Mouse (Mus musculus): ENCODE measurements around the gene Rbm34. TPM values are rescaled to one million over a fixed set of nuclear protein-coding genes. Genes with fewer than 3 reads are reported as not detected.
A peak's percentile ranks its signal among the peaks of the same experiment; 100 is the strongest.

The Rbm34 gene
- polyA plus RNA-seq, 1 experiment from 2014 or later, result 23.9 TPM

GRCm38 (mm10) chr8:126907374-126907773 is 63.5 kb downstream of the Rbm34 start:
- peak; percentile 77 for ATAC-seq
- Histone ChIP-seq H3K9me3 (ENCODE audit: control insufficient read depth, low read length) (no peaks in the 10 kb centered on the region), H3K27ac (ENCODE audit: low read length) (no peak overlapping the region), H3K27me3 (replicated peaks; ENCODE audit: control insufficient read depth, insufficient read depth, low read length) (no peaks in the 10 kb centered on the region), H3K4me2 (ENCODE audit: low read length) (no peak overlapping the region), H3K9ac (replicated peaks; ENCODE audit: low read depth, low read length) (no peak overlapping the region), H3K4me3 (replicated peaks; ENCODE audit: low read length) (no peak overlapping the region), H3K36me3 (ENCODE audit: control insufficient read depth, insufficient read depth) (no peaks in the 10 kb centered on the region), H3K4me1 (replicated peaks; ENCODE audit: control insufficient read depth, insufficient read depth, low read length) (no peaks in the 10 kb centered on the region)
- WGBS, result 65% methylated on average over 3 of the region's 3 CpGs

- Histone ChIP-seq H3K4me1 (replicated peaks; ENCODE audit: control insufficient read depth, insufficient read depth, low read length) (no peaks in the 10 kb centered on the region), H3K4me3 (replicated peaks; ENCODE audit: low read length) (no peak overlapping the region), H3K9ac (replicated peaks; ENCODE audit: low read depth, low read length) (no peak overlapping the region), H3K27ac (ENCODE audit: low read length) (no peak overlapping the region), H3K4me2 (ENCODE audit: low read length) (no peak overlapping the region), H3K9me3 (ENCODE audit: control insufficient read depth, low read length) (no peaks in the 10 kb centered on the region), H3K36me3 (ENCODE audit: control insufficient read depth, insufficient read depth) (no peaks in the 10 kb centered on the region), H3K27me3 (replicated peaks; ENCODE audit: control insufficient read depth, insufficient read depth, low read length) (no peaks in the 10 kb centered on the region)
- ATAC-seq, result no peak
- WGBS, result 95% methylated on average over 3 of the region's 3 CpGs
Observed at GRCm38 (mm10) chr8:126905387-126905786, 65.5 kb downstream of the Rbm34 start.

DNA sequence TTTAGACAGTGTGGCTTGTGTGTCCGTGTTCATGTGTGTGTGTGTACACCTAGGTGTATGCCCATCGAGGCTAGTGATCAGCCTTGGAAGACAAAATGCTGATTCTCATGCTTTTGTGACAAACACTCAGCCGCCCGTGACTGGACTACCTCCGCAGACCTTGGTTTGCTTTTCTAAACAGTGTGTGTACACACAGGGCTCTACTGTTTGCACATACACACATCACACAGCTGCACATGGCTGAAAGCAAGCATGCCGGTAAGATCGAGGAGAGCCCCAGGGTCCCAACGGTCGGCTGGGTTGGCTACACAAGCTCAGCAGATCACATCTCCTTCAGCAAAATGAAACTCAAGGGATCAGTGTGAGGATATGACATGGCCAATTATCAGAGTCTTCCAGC is 66.9 kb downstream of the Rbm34 start:
- H3K36me3 ChIP-seq (ENCODE audit: control insufficient read depth, insufficient read depth), result no peaks in the 10 kb centered on the region
- no peak for ATAC-seq
- H3K4me2 ChIP-seq (ENCODE audit: low read length), result no peak overlapping the region
- no peak overlapping the region for H3K4me3 ChIP-seq (replicated peaks; ENCODE audit: low read length)
- no peaks in the 10 kb centered on the region for H3K4me1 ChIP-seq (replicated peaks; ENCODE audit: control insufficient read depth, insufficient read depth, low read length)
- no peaks in the 10 kb centered on the region for H3K27me3 ChIP-seq (replicated peaks; ENCODE audit: control insufficient read depth, insufficient read depth, low read length)
- 93% methylated on average over 9 of the region's 9 CpGs for WGBS
- no peak overlapping the region for H3K27ac ChIP-seq (ENCODE audit: low read length)
- H3K9ac ChIP-seq (replicated peaks; ENCODE audit: low read depth, low read length), result no peak overlapping the region
- no peaks in the 10 kb centered on the region for H3K9me3 ChIP-seq (ENCODE audit: control insufficient read depth, low read length)

GRCm38 (mm10) chr8:126903224-126903895 is 67.5 kb downstream of the Rbm34 start:
- no peaks in the 10 kb centered on the region for H3K36me3 ChIP-seq (ENCODE audit: control insufficient read depth, insufficient read depth)
- H3K27ac ChIP-seq (ENCODE audit: low read length), result no peak overlapping the region
- 77% methylated on average over 9 of the region's 9 CpGs for WGBS

GRCm38 (mm10) chr8:126901612-126902011 is 69.3 kb downstream of the Rbm34 start:
- 80% methylated on average over 1 of the region's 1 CpGs for WGBS
- Histone ChIP-seq H3K9ac (replicated peaks; ENCODE audit: low read depth, low read length) (no peak overlapping the region), H3K27ac (ENCODE audit: low read length) (no peak overlapping the region), H3K36me3 (ENCODE audit: control insufficient read depth, insufficient read depth) (no peaks in the 10 kb centered on the region), H3K4me3 (replicated peaks; ENCODE audit: low read length) (no peak overlapping the region), H3K9me3 (ENCODE audit: control insufficient read depth, low read length) (no peaks in the 10 kb centered on the region), H3K4me2 (ENCODE audit: low read length) (no peak overlapping the region), H3K4me1 (replicated peaks; ENCODE audit: control insufficient read depth, insufficient read depth, low read length) (no peaks in the 10 kb centered on the region), H3K27me3 (replicated peaks; ENCODE audit: control insufficient read depth, insufficient read depth, low read length) (no peaks in the 10 kb centered on the region)
- no peak for ATAC-seq

More at GRCm38 (mm10) chr8:126903224-126903895, 67.5 kb downstream of the Rbm34 start:
- ATAC-seq, result no peak
- H3K4me1 ChIP-seq (replicated peaks; ENCODE audit: control insufficient read depth, insufficient read depth, low read length), result no peaks in the 10 kb centered on the region
- H3K4me2 ChIP-seq (ENCODE audit: low read length), result no peak overlapping the region
- H3K4me3 ChIP-seq (replicated peaks; ENCODE audit: low read length), result no peak overlapping the region
- H3K9me3 ChIP-seq (ENCODE audit: control insufficient read depth, low read length), result no peaks in the 10 kb centered on the region
- H3K9ac ChIP-seq (replicated peaks; ENCODE audit: low read depth, low read length), result no peak overlapping the region
- H3K27me3 ChIP-seq (replicated peaks; ENCODE audit: control insufficient read depth, insufficient read depth, low read length), result no peaks in the 10 kb centered on the region

GRCm38 (mm10) chr8:126901049-126901448 is 69.8 kb downstream of the Rbm34 start:
- Histone ChIP-seq H3K9me3 (ENCODE audit: control insufficient read depth, low read length) (no peaks in the 10 kb centered on the region; the same call in 1 of the 2 replicates), H3K4me3 (replicated peaks; ENCODE audit: low read length) (no peak overlapping the region), H3K36me3 (ENCODE audit: control insufficient read depth, insufficient read depth) (no peaks in the 10 kb centered on the region), H3K9ac (replicated peaks; ENCODE audit: low read depth, low read length) (no peak overlapping the region), H3K27me3 (replicated peaks; ENCODE audit: control insufficient read depth, insufficient read depth, low read length) (no peaks in the 10 kb centered on the region), H3K27ac (ENCODE audit: low read length) (no peak overlapping the region), H3K4me2 (ENCODE audit: low read length) (no peak overlapping the region), H3K4me1 (replicated peaks; ENCODE audit: control insufficient read depth, insufficient read depth, low read length) (no peaks in the 10 kb centered on the region)
- WGBS, result 68% methylated on average over 2 of the region's 2 CpGs
- ATAC-seq, result no peak

Other genes starting within 250 kb of the Rbm34 start
- 191 and 193 TPM in 2 replicates for gene Tomm20, start 25.2 kb downstream of the Rbm34 start, polyA plus RNA-seq (2015; fragmentation: Nextera tagmentation; extraction: Ambion mirVana)
- gene Pard3, start 92.8 kb upstream of the Rbm34 start, polyA plus RNA-seq (2015; fragmentation: Nextera tagmentation; extraction: Ambion mirVana), result 16.4 and 19.1 TPM in 2 replicates

All from forebrain, embryonic 16.5 days (tissue).